Mouse (Mus musculus) erythroblast, embryonic 14.5 days (primary cell): ENCODE measurements around the gene Abcd3.

ENCODE experiments used
- GATA1 ChIP-seq: IDR thresholded peaks from 2 replicates; pipeline ENCODE4 v1.6.1; 2012; ENCODE audit warnings: low read length, inconsistent platforms, mixed read lengths
- TAL1 ChIP-seq: IDR thresholded peaks from 3 replicates; pipeline ENCODE4 v1.6.1; 2012; ENCODE audit warnings: low read length, inconsistent platforms, mixed read lengths

DNA sequence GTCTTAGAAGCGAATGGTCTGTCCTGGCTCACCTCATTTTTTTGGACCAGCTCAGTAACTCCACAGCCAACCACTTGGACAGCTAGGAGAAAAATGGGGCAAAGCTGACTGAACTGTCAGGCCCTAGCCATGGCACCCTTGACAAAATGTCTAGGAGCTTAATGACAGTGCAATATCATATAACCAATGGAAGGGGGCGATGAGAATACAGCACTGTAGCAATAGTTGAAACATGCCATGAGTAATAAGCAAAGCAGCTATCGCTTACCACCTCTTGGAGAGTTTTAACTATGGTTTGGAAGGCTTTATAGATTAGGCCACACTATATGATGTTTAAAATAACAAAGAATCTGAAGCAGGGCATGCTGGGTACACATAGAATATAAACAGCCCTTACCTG is 46.3 kb downstream of the Abcd3 start:
- no peak for TF ChIP-seq TAL1
- TF ChIP-seq GATA1, result no peak
